Mouse (Mus musculus) hindbrain, postnatal 0 days (tissue): ENCODE measurements around the gene C2cd2l. TPM values are rescaled to one million over a fixed set of nuclear protein-coding genes. Genes with fewer than 3 reads are reported as not detected.

Experiments used
- ATAC-seq: fragments of 200-750 bp; cut with Nextera tagmentation; 2 replicates; pipeline ENCODE4 v1.8.0; 2017; ENCODE audit warnings: mild to moderate bottlenecking, moderate TSS enrichment, moderate library complexity
- DNase-seq: peaks from one replicate; pipeline ENCODE4 v3.0.0-alpha.2; 2015; ENCODE audit warnings: low spot score
- H3K27ac ChIP-seq: fragments of 300-500 bp; sonication (generic); 2 replicates; pipeline ENCODE4 v1.5.1; 2014; ENCODE audit warnings: mild to moderate bottlenecking
- H3K27me3 ChIP-seq: fragments of 300-500 bp; sonication (generic); 2 replicates; pipeline ENCODE4 v1.6.1; 2014; ENCODE audit warnings: low read length, mixed read lengths; ENCODE audit not compliant: insufficient read depth
- H3K36me3 ChIP-seq: fragments of 300-500 bp; sonication (generic); 2 replicates; pipeline ENCODE4 v1.6.1; 2014; ENCODE audit warnings: low read length, mixed read lengths; ENCODE audit not compliant: insufficient read depth
- H3K4me1 ChIP-seq: fragments of 300-500 bp; sonication (generic); 2 replicates; pipeline ENCODE4 v1.6.1; 2014; ENCODE audit warnings: antibody characterized with exemption, low read length, mixed read lengths; ENCODE audit not compliant: insufficient read depth
- H3K4me2 ChIP-seq: fragments of 300-500 bp; sonication (generic); 2 replicates; pipeline ENCODE4 v1.6.1; 2014; ENCODE audit warnings: low read depth, mild to moderate bottlenecking, low read length, moderate library complexity, mixed read lengths
- H3K4me3 ChIP-seq: fragments of 300-500 bp; sonication (generic); 2 replicates; pipeline ENCODE4 v1.5.1; 2014; ENCODE audit warnings: low read length
- H3K9ac ChIP-seq: fragments of 300-500 bp; sonication (generic); replicated peaks from 2 replicates; pipeline ENCODE4 v1.6.1; 2014; ENCODE audit warnings: mild to moderate bottlenecking, low read length, moderate library complexity, mixed read lengths
- H3K9me3 ChIP-seq: fragments of 300-500 bp; sonication (generic); 2 replicates; pipeline ENCODE4 v1.6.1; 2016; ENCODE audit warnings: low read length, mixed read lengths
- CTCF ChIP-seq: IDR thresholded peaks from 2 replicates; pipeline ENCODE4 v1.5.1; 2016; ENCODE audit warnings: antibody characterized with exemption, control low read depth, low read depth
- WGBS: fragments of 180-500 bp; shearing (Covaris S2); extraction: QIAGEN DNeasy Blood & Tissue Kit; methylation state at CpG from one replicate; pipeline ENCODE4 v1.1.7; 2014; 5-methylcytosine and 5-hydroxymethylcytosine counted together
- polyA plus RNA-seq: library from polyadenylated mRNA; unstranded; fragments of >200 nt; fragmentation: Nextera tagmentation; extraction: Ambion mirVana; gene quantifications from 2 replicates; pipeline ENCODE4 v1.2.1, GENCODE M21; 2015
- total RNA-seq: library from RNA; depleted of rRNA; stranded (reverse); fragments of >200 nt; gene quantifications from 2 replicates; pipeline ENCODE4 v1.2.3, GENCODE M21; 2014

Gene C2cd2l
- total and polyA plus RNA-seq, 2 experiments from 2014 or later: 22.8 to 55.6 TPM

DNA sequence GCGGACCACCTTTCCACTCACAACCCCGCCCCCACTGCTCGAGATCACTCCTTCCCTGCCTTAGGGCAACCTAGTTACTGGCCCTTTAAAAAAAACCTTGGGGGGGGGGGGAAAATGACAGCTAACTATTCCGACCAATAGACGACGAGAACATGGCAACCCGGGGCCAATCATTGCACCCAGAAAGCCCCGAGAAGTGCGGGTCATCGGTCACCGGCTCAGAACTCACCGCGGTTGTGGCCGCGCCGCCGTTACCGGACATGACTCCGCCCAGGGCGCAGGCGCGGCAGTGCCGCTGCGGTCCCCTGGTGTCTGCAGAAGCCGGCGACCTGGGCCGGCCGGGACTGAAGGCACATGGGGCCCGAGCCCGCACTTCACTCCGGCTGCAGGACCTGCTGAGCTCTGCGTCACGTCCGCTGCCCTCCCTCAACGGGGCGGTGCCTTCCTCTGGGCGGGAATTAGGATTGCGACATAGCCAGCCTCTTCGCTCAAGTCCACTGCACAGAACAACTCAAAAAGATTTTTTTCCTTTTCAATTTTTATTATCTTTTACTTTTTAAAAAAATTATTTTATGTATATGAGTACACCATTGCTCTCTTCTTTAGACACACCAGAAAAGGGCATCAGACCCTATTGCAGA is 23.8 kb upstream of the C2cd2l start, which contains the start of gene Hmbs:
TSS of gene Hmbs (minus strand) at position 448 of the 641 bp plus-strand sequence.
- WGBS: under 1% methylated on average over 39 of the region's 39 CpGs
- Histone ChIP-seq H3K4me3 (peak within 1 kb of the TSS; percentile 81), H3K27ac (peak within 1 kb of the TSS; percentile 97), H3K36me3 (peaks cover 24% of the 10 kb centered on the region; the same call in 1 of the 2 replicates), H3K27me3 (no peaks in the 10 kb centered on the region), H3K9ac (peak within 1 kb of the TSS; percentile 76), H3K4me1 (peaks cover 9% of the 10 kb centered on the region), H3K9me3 (no peaks in the 10 kb centered on the region), H3K4me2 (peak within 1 kb of the TSS; percentile 71)
- peak; percentile 94 for DNase-seq
- no peak for TF ChIP-seq CTCF
- ATAC-seq: peak; percentile 97

DNA sequence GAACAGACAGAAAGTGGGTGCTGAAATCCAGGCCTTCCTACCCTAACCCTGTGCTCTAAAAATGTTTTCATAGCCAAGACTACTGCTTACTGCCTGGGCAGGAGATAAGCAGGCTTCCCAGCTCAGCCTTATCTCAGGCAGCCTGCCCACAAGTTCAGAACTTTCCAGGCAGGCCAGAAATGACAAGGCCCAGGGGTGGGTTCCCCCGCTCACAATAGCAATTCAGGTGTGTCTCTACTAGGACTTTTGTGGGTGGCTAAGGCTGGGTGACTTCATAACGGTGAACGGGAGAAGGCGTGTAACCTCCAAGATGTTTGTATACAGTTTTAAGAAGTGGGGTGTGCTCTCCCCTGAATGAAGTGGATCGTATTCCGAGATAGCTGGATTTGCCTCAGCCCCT is 23.2 kb upstream of the C2cd2l start:
- Histone ChIP-seq H3K9ac (peak overlapping the region; percentile 76), H3K9me3 (no peaks in the 10 kb centered on the region), H3K36me3 (peaks cover 19% of the 10 kb centered on the region; the same call in 1 of the 2 replicates), H3K27me3 (no peaks in the 10 kb centered on the region), H3K4me2 (peak overlapping the region; percentile 71), H3K4me1 (peaks cover 9% of the 10 kb centered on the region), H3K27ac (peak overlapping the region; percentile 97), H3K4me3 (peak overlapping the region; percentile 81)
- 15% methylated on average over 6 of the region's 6 CpGs for WGBS
- ATAC-seq: no peak
- DNase-seq: no peak
- no peak for TF ChIP-seq CTCF

DNA sequence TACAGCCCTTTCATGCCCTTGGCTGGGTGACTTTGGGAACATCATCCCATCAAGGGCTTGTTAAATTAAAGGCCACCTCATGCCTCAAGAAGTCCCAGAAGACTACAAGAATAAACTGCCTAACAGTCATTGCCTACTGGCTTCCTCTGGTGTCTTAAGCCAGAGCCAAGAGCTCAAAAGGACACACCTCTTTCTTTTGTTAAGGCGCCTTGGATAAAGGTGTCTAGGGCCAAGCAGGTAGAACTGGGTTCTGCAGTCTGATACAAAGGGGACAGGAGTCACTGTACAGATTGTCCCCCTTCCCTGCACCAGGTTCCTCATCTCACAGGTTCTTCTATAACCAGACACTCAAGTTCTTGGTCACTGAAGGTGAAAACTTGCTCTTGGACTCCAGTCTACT is 22.5 kb upstream of the C2cd2l start:
- Histone ChIP-seq H3K9me3 (no peaks in the 10 kb centered on the region), H3K36me3 (peaks cover 13% of the 10 kb centered on the region; the same call in 1 of the 2 replicates), H3K4me3 (no peak overlapping the region), H3K9ac (no peak overlapping the region), H3K4me1 (peaks cover 9% of the 10 kb centered on the region), H3K4me2 (peak overlapping the region; percentile 71; the same call in 1 of the 2 replicates), H3K27ac (no peak overlapping the region), H3K27me3 (no peaks in the 10 kb centered on the region)
- no peak for ATAC-seq
- WGBS: 89% methylated on average over 1 of the region's 1 CpGs
- DNase-seq: no peak
- no peak for TF ChIP-seq CTCF

DNA sequence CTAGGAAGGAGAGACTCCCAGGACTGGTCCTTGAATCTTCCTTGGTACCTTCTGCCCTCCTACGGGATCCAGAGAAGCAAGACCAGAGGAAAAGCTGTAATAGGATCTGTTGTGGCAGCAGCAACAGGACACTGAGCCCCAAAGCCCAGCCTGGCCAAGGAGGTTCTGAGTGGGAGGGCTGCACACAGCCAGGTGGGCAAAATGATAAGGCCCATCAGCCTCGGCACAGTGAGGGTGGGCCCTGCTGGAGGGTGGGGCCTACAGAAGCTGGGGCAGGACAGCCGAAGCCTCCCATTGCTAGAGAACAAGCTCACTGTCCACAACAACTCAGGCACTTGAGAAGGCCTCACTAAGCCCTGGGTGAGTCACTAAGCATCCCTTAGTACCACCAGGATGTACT is 22.1 kb upstream of the C2cd2l start:
- H3K36me3 ChIP-seq: peaks cover 8% of the 10 kb centered on the region; the same call in 1 of the 2 replicates
- no peaks in the 10 kb centered on the region for H3K9me3 ChIP-seq
- no peak for TF ChIP-seq CTCF
- no peak for DNase-seq
- no peak overlapping the region for H3K27ac ChIP-seq
- no peaks in the 10 kb centered on the region for H3K27me3 ChIP-seq
- no peak for ATAC-seq
- no peak overlapping the region for H3K4me2 ChIP-seq
- WGBS: 90% methylated on average over 3 of the region's 3 CpGs
- no peak overlapping the region for H3K4me3 ChIP-seq
- peaks cover 9% of the 10 kb centered on the region for H3K4me1 ChIP-seq
- H3K9ac ChIP-seq: no peak overlapping the region

DNA sequence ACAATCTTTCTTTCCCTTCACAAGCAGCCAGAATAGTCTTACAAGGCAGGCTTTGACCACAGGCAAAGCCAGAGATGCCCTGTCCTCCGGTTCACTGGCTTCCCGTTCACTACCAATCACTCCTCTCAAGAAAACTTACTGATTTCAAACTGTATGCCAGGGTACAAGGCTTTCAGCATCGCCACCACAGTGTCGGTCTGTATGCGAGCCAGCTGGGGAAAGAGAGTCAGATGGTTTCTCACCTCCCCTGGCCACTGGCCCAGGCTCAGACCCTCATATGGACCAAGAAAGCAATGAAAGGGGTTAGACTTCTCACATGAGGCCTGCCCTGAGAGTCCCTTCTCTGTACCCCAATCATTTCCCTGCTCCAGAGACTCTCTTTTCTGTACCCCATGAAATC is 21.4 kb upstream of the C2cd2l start:
- no peak overlapping the region for H3K27ac ChIP-seq
- 93% methylated on average over 5 of the region's 5 CpGs for WGBS
- H3K4me2 ChIP-seq: no peak overlapping the region
- TF ChIP-seq CTCF: no peak
- no peaks in the 10 kb centered on the region for H3K9me3 ChIP-seq
- no peak for DNase-seq
- ATAC-seq: no peak
- H3K27me3 ChIP-seq: no peaks in the 10 kb centered on the region
- H3K9ac ChIP-seq: no peak overlapping the region
- peaks cover 12% of the 10 kb centered on the region for H3K4me1 ChIP-seq
- H3K36me3 ChIP-seq: peaks cover 6% of the 10 kb centered on the region; the same call in 1 of the 2 replicates
- no peak overlapping the region for H3K4me3 ChIP-seq

DNA sequence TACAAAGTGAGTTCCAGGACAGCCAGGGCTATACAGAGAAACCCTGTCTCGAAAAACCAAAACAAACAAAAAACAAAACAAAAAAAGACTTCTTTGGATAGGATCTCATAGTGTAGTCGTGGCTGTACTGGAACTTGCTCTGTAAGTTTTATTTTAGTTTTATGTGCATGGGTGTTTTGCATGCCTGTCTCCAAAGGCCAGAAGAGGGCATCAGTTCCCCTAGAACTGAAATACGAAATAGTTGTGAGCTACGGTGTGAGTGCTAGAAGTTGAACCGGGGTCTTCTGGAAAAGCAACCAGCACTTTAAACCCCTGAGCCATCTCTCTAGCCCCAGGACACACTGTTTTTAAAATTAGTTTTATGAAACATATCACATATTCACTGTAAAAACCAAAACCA is 18.5 kb upstream of the C2cd2l start:
- Histone ChIP-seq H3K27me3 (no peaks in the 10 kb centered on the region), H3K4me1 (peaks cover 12% of the 10 kb centered on the region), H3K36me3 (peaks cover 6% of the 10 kb centered on the region; the same call in 1 of the 2 replicates), H3K9me3 (no peaks in the 10 kb centered on the region), H3K27ac (no peak overlapping the region), H3K4me3 (no peak overlapping the region), H3K4me2 (no peak overlapping the region), H3K9ac (no peak overlapping the region)
- DNase-seq: no peak
- TF ChIP-seq CTCF: peak; percentile 25
- no peak for ATAC-seq
- 83% methylated on average over 5 of the region's 5 CpGs for WGBS
